Mouse (Mus musculus): ENCODE measurements around the gene Tarm1.

The Tarm1 gene

GRCm38 (mm10) chr7:3442476-3443062, 59.9 kb downstream of the Tarm1 start:
- 69% methylated on average over 10 of the region's 10 CpGs for WGBS

GRCm38 (mm10) chr7:3440526-3440925, 61.9 kb downstream of the Tarm1 start:
- WGBS = 71% methylated on average over 8 of the region's 8 CpGs

GRCm38 (mm10) chr7:3439984-3440383, 62.4 kb downstream of the Tarm1 start:
- 89% methylated on average over 11 of the region's 11 CpGs for WGBS

- WGBS = 34% methylated on average over 5 of the region's 5 CpGs
Observed at GRCm38 (mm10) chr7:3437941-3438340, 64.5 kb downstream of the Tarm1 start.

All from cerebral cortex, adult 2 months (tissue).